Mouse (Mus musculus): ENCODE results near the gene Apol8.
"Not testable (repeated sequence)": the region's sequence is repeated elsewhere in the genome, so short reads cannot be mapped to it uniquely, and the experiment has no call there.

GRCm38 (mm10) chr15:77732851-77733250 is 24.0 kb downstream of the Apol8 start:
- not testable (repeated sequence) for TF ChIP-seq EP300, CTCF (IDR thresholded peaks at IDR 0.05; ENCODE audit: low read depth)
